Mouse (Mus musculus) limb, embryonic 15.5 days (tissue): ENCODE measurements around the gene Glod4. TPM values are rescaled to one million over a fixed set of nuclear protein-coding genes. Genes with fewer than 3 reads are reported as not detected.

Source experiments
- ATAC-seq: fragments of 200-750 bp; cut with Nextera tagmentation; 2 replicates; pipeline ENCODE4 v1.8.0; 2017; ENCODE audit warnings: low read depth, moderate TSS enrichment; ENCODE audit not compliant: insufficient number of reproducible peaks, low FRiP score, low TSS enrichment
- H3K27ac ChIP-seq: fragments of 300-500 bp; sonication (generic); 2 replicates; pipeline ENCODE4 v1.5.1; 2015; ENCODE audit warnings: moderate library complexity, mild to moderate bottlenecking, inconsistent platforms
- H3K27me3 ChIP-seq: fragments of 300-500 bp; sonication (generic); 2 replicates; pipeline ENCODE4 v1.6.1; 2015; ENCODE audit warnings: inconsistent platforms
- H3K36me3 ChIP-seq: fragments of 300-500 bp; sonication (generic); 2 replicates; pipeline ENCODE4 v1.6.1; 2015; ENCODE audit warnings: inconsistent platforms
- H3K4me1 ChIP-seq: fragments of 300-500 bp; sonication (generic); 2 replicates; pipeline ENCODE4 v1.6.1; 2015; ENCODE audit warnings: inconsistent platforms
- H3K4me2 ChIP-seq: fragments of 300-500 bp; sonication (generic); 2 replicates; pipeline ENCODE4 v1.6.1; 2015; ENCODE audit warnings: mild to moderate bottlenecking, inconsistent platforms
- H3K4me3 ChIP-seq: fragments of 300-500 bp; sonication (generic); 2 replicates; pipeline ENCODE4 v1.5.1; 2015; ENCODE audit warnings: mild to moderate bottlenecking, inconsistent platforms
- H3K9ac ChIP-seq: fragments of 300-500 bp; sonication (generic); 2 replicates; pipeline ENCODE4 v1.6.1; 2015; ENCODE audit warnings: inconsistent platforms
- H3K9me3 ChIP-seq: fragments of 300-500 bp; sonication (generic); 2 replicates; pipeline ENCODE4 v1.6.1; 2016; ENCODE audit warnings: inconsistent platforms
- WGBS: fragments of 180-500 bp; shearing (Covaris S2); methylation state at CpG from one replicate; pipeline ENCODE4 v1.1.7; 2015; 5-methylcytosine and 5-hydroxymethylcytosine counted together
- polyA plus RNA-seq: library from polyadenylated mRNA; unstranded; fragments of >200 nt; fragmentation: Nextera tagmentation; extraction: Ambion mirVana; gene quantifications from 2 replicates; pipeline ENCODE4 v1.2.1, GENCODE M21; 2015

Gene Glod4
- polyA plus RNA-seq, 1 experiment from 2014 or later = 131 TPM

DNA sequence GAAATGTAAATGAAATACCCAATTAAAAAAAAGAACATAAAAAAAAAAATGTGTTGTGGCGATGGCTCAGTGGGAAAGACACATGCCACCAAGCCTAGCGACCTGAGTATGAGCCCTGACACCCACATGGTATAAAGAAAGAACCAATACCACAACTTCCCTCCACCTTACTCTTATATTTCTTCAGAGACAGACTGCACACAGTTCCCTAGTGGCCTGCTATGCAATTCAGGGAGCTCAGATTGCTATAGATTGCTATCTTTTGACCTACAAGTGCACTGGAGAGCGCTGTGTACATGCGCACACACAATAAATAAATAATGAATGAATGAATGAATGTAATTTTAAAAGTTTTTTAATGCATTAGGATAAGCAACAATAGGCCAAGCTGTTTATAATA is 59.8 kb downstream of the Glod4 start:
- Histone ChIP-seq H3K36me3 (no peaks in the 10 kb centered on the region), H3K9me3 (no peaks in the 10 kb centered on the region), H3K4me1 (peaks cover 5% of the 10 kb centered on the region), H3K4me3 (no peak overlapping the region), H3K27me3 (no peaks in the 10 kb centered on the region; the same call in 1 of the 2 replicates), H3K27ac (no peak overlapping the region), H3K9ac (no peak overlapping the region), H3K4me2 (no peak overlapping the region)
- no peak for ATAC-seq
- WGBS = 80% methylated on average over 4 of the region's 4 CpGs

DNA sequence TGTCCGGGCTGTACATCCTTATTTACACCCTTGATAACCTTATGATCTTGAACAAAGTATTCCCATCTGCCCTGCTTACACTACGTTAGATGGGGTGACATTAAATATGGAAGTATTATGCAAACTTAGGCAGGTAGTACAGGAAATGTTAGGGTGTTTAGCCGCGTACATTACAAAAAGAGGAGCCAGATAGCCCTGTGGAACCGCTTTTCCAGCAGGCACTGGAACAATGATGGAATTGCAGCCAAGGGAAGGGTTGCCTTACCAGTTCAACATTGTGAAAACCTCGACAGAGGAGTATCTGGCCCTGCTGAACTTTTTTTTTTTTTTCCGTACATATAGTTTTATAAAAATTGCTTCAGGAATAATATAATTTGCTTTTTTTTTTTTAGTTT is 63.4 kb downstream of the Glod4 start:
- Histone ChIP-seq H3K27me3 (no peaks in the 10 kb centered on the region; the same call in 1 of the 2 replicates), H3K4me2 (peak overlapping the region; percentile 90), H3K9me3 (no peaks in the 10 kb centered on the region), H3K36me3 (peaks cover 7% of the 10 kb centered on the region; the same call in 1 of the 2 replicates), H3K9ac (peak overlapping the region; percentile 63; the same call in 1 of the 2 replicates), H3K27ac (peak overlapping the region; percentile 71), H3K4me1 (peaks cover 8% of the 10 kb centered on the region), H3K4me3 (peak overlapping the region; percentile 94)
- no peak for ATAC-seq
- WGBS = 15% methylated on average over 7 of the region's 7 CpGs

DNA sequence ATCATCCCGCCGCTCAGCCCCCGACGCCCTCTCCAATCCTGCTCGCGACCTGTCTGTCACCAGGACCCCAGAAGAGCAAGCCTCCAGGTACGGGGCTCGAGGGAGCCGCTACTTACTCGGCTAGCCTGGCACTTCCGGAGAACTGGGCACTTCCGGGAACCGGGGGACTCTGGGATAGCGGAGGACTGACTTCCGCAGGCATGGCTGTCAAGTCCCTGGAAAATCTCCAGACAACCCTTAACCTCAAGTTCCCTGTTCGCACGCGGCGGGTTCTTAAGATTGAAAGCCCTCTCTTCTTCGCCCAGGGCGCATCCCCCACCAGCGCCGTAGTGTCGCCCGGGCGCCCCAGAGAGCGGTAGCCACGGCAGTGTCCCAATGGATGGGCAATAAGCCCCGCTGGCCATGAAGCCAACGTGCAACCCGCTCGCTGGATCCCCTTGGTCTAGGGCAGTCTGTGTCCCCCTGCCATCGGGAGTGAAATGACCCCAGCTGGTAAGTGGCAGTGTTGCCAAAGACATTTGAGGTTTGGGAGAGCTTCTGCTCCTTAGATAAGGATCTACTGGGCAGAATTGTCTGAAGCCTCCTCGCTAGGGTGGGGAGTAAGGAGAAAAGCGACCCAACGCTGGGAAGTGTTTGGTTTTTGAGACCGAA is 63.9 kb downstream of the Glod4 start, which contains the start of the genes Vps53 and Fam57a:
Vps53 (minus strand) TSS at position 153 of the 651 bp plus-strand sequence.
Fam57a (plus strand) TSS at position 177 of the 651 bp plus-strand sequence.
- peak within 1 kb of the TSS; percentile 71 for H3K27ac ChIP-seq

DNA sequence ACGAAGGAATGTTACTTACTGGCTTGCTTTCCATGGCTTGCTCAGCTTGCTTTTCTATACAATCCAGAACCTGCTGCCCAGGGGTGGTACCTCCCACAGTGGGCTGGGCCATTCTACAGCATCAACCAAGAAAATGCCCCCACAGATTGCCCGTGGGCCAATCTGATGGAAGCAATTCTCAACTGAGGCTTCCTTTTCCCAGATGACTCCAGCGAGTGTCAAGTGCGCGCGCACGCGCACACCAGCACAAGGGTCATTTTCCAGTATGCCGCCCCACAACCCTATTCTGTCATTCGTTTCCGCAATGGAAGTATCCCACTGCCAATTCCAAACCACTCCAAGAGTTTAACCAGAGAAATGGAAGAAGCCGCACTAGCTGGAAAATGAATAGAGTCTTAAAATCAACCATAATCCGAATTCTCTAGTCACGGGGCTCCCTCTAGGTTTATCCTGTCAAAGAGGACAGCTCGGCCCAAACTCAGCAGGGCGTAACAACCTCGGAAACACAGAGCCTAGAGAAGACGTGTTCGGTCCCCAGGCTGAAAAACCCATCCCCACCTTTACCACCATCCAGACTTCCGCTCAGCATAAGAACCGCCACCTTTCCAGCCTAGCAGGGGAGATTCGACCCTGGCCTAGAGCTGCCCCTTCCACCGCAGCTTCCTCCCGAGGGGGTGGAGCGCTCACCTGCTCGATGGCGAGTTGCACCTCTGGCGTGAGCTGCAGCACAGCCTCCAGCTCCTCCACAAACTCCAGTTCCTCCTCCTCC is 64.6 kb downstream of the Glod4 start:
- peak overlapping the region; percentile 90 for H3K4me2 ChIP-seq
- 2% methylated on average over 28 of the region's 28 CpGs for WGBS
- H3K9me3 ChIP-seq = no peaks in the 10 kb centered on the region
- peak overlapping the region; percentile 63 for H3K9ac ChIP-seq
- peak; percentile 57 for ATAC-seq
- H3K36me3 ChIP-seq = peaks cover 9% of the 10 kb centered on the region; the same call in 1 of the 2 replicates
- H3K4me3 ChIP-seq = peak overlapping the region; percentile 94
- H3K27ac ChIP-seq = peak overlapping the region; percentile 71
- H3K4me1 ChIP-seq = peaks cover 8% of the 10 kb centered on the region
- no peaks in the 10 kb centered on the region for H3K27me3 ChIP-seq

More for the DNA sequence above, 63.9 kb downstream of the Glod4 start, which contains the start of the genes Vps53 and Fam57a:
- Histone ChIP-seq H3K9me3 (no peaks in the 10 kb centered on the region), H3K4me3 (peak within 1 kb of the TSS; percentile 94), H3K9ac (peak within 1 kb of the TSS; percentile 63), H3K4me2 (peak within 1 kb of the TSS; percentile 90), H3K4me1 (peaks cover 8% of the 10 kb centered on the region), H3K36me3 (peaks cover 7% of the 10 kb centered on the region; the same call in 1 of the 2 replicates), H3K27me3 (no peaks in the 10 kb centered on the region)
- WGBS = under 1% methylated on average over 37 of the region's 37 CpGs
- ATAC-seq = peak; percentile 78; the same call in 1 of the 2 replicates

DNA sequence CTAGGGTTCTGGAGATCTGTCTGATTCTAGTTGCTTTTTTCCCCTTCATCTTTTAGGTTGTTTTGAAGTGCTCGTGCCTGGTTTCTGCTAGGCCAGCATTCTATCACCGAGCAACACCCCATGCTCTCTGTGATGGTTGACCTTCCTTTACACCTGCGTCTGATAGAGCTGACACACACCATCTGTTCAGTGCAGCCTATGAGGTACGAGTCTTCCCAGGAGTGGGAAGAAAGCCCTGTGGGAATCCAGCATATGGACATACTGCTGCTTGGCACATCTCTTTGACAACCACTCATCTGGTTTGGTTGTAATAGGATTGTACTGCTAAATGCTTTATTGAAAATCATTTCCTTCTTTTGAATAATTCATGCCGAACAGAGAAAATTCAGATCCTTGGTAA is 73.3 kb downstream of the Glod4 start:
- H3K4me1 ChIP-seq = peaks cover 6% of the 10 kb centered on the region
- WGBS = 69% methylated on average over 5 of the region's 5 CpGs
- no peak overlapping the region for H3K4me3 ChIP-seq
- no peaks in the 10 kb centered on the region for H3K9me3 ChIP-seq
- H3K27ac ChIP-seq = no peak overlapping the region
- no peaks in the 10 kb centered on the region for H3K27me3 ChIP-seq
- no peak for ATAC-seq
- no peak overlapping the region for H3K9ac ChIP-seq
- no peak overlapping the region for H3K4me2 ChIP-seq
- peaks cover 23% of the 10 kb centered on the region for H3K36me3 ChIP-seq

DNA sequence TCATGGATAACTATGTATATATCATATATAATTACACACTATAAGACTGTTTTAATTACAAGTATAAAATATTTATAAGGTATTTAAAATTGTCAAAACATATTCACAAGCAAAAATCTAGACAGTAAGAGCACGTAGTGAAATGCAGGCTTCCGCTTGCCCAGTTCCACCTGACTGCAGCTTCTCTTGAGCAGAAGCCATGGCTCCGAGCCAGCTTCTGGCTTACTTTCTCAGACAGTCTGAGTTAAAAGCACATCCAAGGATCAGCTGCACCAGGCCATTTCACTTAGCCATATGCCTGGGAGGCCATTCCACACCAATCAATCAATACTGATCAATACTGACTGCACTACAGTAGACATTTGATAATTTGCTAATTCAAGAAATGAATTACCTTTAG is 74.5 kb downstream of the Glod4 start:
- Histone ChIP-seq H3K4me1 (peaks cover 6% of the 10 kb centered on the region), H3K9ac (no peak overlapping the region), H3K9me3 (no peaks in the 10 kb centered on the region), H3K4me3 (no peak overlapping the region), H3K27ac (no peak overlapping the region), H3K36me3 (peaks cover 26% of the 10 kb centered on the region), H3K27me3 (no peaks in the 10 kb centered on the region), H3K4me2 (no peak overlapping the region)
- WGBS = 60% methylated on average over 3 of the region's 3 CpGs
- ATAC-seq = no peak

DNA sequence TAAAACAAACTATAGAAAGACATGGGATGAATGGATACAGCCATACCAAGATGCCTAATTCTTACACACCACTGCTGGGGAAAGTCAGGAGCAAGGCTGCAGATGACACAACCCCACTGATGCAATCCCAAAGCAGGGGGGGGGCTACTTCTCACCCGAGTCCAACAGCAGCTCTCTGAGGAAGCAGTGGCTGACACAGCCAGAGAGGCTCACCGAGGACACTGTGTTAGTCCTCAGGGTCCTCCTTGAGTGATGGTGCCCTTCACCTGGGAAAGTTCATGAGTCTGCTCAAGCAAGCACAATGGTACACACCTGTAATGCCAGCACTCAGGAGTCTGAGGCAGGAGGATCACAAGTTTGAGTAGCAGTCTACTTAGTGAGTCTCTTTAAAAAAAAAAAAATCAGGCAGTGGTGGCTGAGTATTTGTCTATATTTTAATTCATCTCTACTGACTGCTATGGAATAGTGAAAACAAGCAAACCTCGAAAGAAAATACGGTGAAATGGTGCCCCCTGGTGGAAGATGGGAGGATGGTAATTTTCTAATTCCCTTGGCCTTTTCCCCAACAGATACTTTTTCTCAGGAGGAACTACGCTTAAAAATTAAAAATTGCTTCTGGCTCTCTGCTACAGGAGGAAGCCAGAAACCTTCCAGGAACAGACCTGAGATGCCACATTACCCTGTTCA is 76.3 kb downstream of the Glod4 start:
- Histone ChIP-seq H3K27ac (no peak overlapping the region), H3K9ac (no peak overlapping the region), H3K4me2 (no peak overlapping the region), H3K27me3 (no peaks in the 10 kb centered on the region), H3K9me3 (no peaks in the 10 kb centered on the region), H3K4me3 (no peak overlapping the region), H3K36me3 (peaks cover 27% of the 10 kb centered on the region), H3K4me1 (peaks cover 6% of the 10 kb centered on the region)
- WGBS = 19% methylated on average over 5 of the region's 5 CpGs
- ATAC-seq = no peak

DNA sequence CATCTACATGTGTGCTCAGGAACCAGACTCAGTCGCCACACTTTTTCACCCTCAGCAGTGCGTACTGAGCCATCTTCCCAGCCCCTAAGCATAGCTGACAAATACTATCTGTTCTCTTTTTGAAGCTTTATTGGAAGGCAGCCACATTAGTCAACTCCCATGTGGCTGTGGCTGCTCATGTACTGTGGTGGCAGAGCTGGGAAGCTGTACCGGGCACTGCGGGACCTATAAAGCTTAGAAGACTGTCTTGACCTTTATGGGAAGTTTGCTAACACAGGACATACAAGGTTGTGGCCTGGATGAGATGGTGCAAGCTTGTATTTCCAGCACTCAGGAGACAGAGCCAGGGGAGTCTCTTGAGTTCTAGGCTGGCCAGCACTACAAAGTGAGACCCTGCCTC is 76.9 kb downstream of the Glod4 start:
- Histone ChIP-seq H3K4me1 (peaks cover 6% of the 10 kb centered on the region), H3K36me3 (peaks cover 22% of the 10 kb centered on the region), H3K27me3 (no peaks in the 10 kb centered on the region), H3K4me3 (no peak overlapping the region), H3K9ac (no peak overlapping the region), H3K9me3 (no peaks in the 10 kb centered on the region), H3K27ac (no peak overlapping the region), H3K4me2 (no peak overlapping the region)
- WGBS = 87% methylated on average over 4 of the region's 4 CpGs
- no peak for ATAC-seq

DNA sequence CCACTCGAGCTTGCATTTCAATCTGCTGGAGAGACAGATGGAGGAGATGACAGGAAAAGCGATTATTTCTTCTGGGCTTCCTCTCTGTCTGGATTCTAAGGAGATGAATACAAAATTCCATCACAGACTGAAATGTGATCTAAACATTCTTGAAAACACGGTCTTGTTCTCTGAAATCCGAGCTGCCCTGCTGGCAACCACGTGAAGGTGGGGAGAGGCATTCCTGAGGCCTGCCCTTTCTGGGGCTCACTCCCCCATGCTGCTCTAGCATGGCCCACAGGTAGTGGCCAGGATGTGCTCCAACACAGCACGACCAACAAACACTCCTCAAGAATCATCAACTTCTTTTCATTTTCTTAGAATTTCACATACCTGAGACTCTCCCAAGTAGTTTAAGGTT is 83.3 kb downstream of the Glod4 start:
- Histone ChIP-seq H3K4me3 (no peak overlapping the region), H3K4me1 (no peaks in the 10 kb centered on the region), H3K36me3 (peaks cover 48% of the 10 kb centered on the region), H3K9me3 (no peaks in the 10 kb centered on the region), H3K9ac (no peak overlapping the region), H3K4me2 (no peak overlapping the region), H3K27me3 (no peaks in the 10 kb centered on the region), H3K27ac (peak overlapping the region; percentile 30; the same call in 1 of the 2 replicates)
- no peak for ATAC-seq
- WGBS = 25% methylated on average over 6 of the region's 6 CpGs

DNA sequence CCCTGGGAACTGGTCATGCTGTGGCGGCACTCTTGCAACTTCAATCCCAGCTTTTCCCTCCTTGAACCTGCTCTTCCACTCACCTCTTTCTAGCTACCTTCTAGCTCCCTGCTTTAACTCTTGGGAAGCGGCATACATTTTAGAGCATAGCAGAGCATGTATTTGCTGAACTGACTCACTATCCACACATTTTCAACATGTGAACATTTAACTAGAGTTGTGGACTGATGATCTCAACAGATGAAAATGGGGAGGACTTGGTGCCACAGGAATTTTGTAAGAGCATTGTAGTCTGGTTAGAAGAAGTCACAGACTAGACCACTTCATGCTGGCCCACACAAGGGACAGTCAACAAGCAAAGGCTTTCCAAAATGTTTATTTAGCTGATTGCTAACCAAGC is 85.2 kb downstream of the Glod4 start:
- peaks cover 45% of the 10 kb centered on the region for H3K36me3 ChIP-seq
- no peak overlapping the region for H3K27ac ChIP-seq
- no peaks in the 10 kb centered on the region for H3K27me3 ChIP-seq
- WGBS = 86% methylated on average over 2 of the region's 2 CpGs
- no peak overlapping the region for H3K4me2 ChIP-seq
- H3K9me3 ChIP-seq = no peaks in the 10 kb centered on the region
- no peak overlapping the region for H3K9ac ChIP-seq
- no peak overlapping the region for H3K4me3 ChIP-seq
- H3K4me1 ChIP-seq = no peaks in the 10 kb centered on the region
- no peak for ATAC-seq

DNA sequence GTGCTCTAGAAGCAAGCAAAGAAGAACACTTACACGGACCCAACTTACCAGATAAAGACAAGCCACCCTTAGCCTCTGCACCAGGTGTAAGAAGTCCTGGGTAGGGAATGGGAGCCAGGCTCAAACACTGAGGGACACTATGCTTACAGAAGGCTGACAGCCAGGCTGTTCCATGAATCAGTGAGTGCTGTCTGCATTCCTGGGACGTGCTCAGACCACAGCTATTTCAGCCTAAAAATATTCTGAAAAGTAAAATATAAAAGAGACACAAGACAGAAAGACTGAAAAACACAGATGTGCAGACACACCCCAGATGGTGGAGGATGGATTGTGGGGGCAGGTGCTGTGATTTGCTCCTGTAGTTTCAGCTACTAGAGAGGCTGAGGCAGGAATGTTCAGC is 88.7 kb downstream of the Glod4 start:
- H3K27me3 ChIP-seq = no peaks in the 10 kb centered on the region
- H3K36me3 ChIP-seq = peaks cover 27% of the 10 kb centered on the region
- no peak for ATAC-seq
- no peak overlapping the region for H3K4me2 ChIP-seq
- no peak overlapping the region for H3K4me3 ChIP-seq
- H3K27ac ChIP-seq = no peak overlapping the region
- WGBS = 85% methylated on average over 2 of the region's 2 CpGs
- no peaks in the 10 kb centered on the region for H3K4me1 ChIP-seq
- no peak overlapping the region for H3K9ac ChIP-seq
- no peaks in the 10 kb centered on the region for H3K9me3 ChIP-seq
